Mouse (Mus musculus) testis, postnatal 14 days (tissue): ENCODE results near the gene Pik3r6.

Experiments used
- DNase-seq: peaks from one replicate; pipeline ENCODE4 v3.0.0; 2021; ENCODE audit warnings: low spot score

Gene Pik3r6

DNA sequence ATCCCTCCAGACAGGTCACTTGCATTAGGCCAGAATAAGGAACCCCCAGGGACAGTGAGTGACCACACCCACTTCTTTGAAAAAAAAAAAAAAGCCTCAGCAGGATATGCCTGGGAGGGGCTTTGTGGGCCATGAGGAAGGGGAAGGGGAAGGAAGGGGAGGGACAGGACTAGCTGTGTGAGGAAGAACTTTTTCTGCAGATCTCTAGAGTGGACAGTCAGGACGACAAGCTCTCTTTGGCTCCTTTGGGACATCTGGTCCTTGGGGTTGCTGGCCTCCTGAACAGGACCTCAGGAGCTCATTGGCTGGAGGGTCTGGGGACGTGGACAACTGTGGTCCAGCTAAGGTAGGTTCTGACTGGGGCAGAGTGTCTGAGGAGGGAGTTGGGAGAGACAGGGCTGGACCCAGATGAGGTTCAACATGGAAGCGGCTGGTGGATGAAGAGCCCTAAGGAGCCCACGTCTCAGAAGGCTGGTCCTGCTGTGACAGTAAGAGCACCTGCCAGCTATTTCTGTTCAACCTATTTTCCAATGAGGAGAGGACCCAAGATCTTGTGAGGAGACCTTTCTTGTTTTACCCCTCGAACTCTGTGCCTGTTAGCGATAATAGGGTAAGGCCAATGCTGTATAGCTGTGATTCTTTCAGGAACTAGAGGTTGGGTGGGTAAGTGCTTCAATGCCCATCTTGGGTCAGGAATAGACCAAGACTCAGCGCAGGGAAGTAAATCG, at the start of gene Pik3r6:
TSS of gene Pik3r6 (plus strand) at position 118 of the 728 bp plus-strand sequence.
- DNase-seq = no peak

DNA sequence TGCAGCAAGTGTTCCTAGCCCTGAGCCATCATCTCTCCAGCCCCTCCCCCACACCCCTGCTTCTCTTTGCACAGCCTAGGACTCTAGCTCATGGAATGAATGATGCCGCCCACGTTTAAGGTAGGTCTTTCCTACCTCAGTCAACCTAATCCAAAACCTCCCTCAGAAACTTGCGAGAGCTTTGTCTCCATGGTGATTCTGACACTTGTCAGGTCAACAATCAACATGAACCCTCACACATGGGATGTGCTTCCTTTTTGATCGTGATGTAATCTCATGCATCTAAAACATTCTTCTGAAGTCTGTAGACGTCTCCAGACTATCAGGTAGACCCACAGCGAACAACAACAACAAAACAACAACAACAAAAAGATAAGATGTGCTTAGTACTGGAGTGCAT, 49.5 kb upstream of the Pik3r6 start:
- no peak for DNase-seq

DNA sequence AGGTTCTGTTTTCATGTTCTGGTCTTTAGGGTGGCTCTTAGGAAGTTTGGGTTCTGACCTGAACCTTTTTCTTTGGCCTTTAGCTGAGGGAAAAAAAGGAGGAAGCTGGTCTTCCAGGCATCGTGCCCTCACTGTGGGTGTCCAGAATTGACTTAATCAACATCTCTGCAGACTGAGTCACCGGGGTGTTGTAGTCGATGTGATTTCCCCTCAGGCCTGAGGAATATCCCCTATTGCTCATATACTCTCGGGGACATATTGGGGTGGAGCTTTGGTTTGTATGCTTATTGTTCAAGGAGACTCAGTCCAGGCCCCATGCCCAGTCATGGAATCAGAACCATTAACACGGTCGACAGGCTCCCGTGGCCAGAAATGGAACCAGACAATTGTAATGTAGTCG, 44.7 kb upstream of the Pik3r6 start:
- DNase-seq = no peak

DNA sequence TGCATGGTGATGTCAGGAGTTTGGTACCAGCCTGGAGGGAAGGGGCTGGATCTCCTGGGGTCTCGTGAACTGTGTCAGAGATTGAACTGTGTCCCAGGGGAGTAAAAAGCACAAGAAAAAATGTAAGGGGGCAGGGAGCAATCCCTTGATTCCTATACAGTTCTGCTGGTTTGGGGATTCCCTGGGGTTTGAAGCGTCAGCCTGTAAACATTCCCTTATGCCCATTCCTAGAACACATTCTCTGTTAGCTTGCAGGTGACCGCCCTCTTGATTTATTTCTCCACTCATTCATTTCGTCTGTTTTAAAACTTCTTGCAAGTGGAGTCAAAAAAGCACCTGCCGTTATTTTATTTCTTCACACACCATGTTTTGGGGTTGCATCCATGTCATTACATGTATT, 43.8 kb upstream of the Pik3r6 start:
- DNase-seq = no peak

DNA sequence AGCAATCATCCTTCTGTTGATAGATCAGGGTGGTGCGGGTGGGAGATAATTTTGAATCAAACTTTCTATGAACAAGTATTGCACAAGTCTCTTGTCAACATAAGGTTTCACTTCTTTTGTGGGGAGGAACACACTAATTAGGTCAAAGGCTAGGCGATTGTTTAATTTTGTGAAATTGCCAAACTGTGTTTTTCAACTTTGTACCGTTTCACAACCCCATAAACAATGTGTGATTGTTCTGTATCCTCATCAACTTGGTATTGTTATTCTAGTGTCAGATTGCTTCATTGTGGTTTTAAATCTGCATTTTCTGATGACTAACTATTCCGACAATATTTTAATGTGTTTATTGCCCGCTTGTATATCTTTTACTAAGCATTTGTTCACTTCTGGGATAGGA, 43.3 kb upstream of the Pik3r6 start:
- DNase-seq = no peak

DNA sequence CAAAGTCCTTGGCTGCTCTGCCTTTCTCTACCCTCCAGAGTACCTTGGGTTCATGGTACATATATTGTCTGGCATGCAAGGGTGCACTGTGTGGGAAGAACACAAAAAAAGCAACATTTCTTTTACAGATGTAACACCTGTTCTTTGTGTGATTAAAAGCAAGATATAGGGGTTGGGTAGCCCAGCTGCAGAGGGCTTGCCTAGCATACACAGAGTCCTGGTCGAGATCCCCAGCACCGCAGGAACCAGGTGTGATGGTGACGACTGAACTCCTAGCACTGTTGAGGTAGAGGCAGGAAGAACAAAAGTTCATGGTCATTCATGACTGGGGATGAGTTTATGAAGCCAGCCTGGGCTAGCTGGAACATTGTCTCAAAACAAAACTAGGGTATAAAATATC, 40.1 kb upstream of the Pik3r6 start:
- DNase-seq = no peak

DNA sequence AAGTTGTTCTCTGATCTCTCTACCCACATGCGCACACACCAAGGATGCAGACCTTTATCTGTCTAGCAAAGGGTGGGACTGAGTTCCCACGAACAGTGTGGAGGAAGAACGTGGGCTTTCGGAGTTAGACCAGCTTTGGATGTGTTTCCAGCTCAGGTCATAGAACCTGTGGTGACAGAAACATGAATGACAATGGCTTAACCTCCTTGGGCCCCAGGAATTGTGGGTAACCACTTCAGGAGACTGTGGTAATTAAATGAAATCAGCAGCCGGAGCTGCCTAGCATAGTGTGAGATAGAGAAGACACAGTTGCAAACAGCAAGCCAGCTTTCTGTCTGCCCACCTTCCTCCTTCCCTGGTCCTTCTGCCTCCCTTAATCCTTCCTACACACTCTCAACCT, 38.6 kb upstream of the Pik3r6 start:
- no peak for DNase-seq

DNA sequence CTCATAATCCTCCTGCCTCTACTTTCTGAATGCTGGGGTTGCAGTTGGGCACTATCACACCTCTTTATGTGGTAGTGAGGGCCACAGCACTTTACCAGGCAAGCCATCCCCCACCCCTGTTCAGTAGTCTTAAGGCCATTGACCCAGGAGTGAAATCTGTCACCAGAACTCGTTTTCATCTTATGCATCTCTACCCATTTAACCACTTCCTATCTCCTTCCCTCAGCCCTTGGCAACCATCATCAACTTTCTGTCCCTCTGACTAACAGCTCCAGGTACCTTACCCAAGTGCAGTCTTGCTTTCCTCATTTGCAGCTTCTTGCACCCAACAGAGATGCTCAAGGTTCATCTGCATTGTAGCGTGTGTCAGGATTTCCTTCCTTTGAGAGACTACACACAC, 37.7 kb upstream of the Pik3r6 start:
- no peak for DNase-seq

DNA sequence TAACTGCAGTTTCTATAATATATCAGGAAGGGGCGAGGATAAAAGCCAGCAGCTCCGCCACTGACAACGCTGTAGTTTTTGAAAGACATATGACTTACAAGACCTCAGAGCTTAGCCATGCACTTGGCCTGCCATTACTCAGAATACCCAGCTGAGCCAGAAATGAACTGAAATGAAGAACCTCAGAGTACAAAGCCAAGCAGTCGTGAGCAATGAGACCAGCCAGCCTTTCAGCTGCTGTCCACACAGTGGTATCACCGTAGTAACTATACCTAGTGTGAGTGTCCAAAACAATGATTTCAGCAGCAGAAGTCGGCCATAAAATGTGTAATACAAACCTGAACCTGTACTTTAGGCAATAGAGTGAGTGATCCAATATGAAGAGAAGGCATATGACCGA, 35.4 kb upstream of the Pik3r6 start:
- no peak for DNase-seq

DNA sequence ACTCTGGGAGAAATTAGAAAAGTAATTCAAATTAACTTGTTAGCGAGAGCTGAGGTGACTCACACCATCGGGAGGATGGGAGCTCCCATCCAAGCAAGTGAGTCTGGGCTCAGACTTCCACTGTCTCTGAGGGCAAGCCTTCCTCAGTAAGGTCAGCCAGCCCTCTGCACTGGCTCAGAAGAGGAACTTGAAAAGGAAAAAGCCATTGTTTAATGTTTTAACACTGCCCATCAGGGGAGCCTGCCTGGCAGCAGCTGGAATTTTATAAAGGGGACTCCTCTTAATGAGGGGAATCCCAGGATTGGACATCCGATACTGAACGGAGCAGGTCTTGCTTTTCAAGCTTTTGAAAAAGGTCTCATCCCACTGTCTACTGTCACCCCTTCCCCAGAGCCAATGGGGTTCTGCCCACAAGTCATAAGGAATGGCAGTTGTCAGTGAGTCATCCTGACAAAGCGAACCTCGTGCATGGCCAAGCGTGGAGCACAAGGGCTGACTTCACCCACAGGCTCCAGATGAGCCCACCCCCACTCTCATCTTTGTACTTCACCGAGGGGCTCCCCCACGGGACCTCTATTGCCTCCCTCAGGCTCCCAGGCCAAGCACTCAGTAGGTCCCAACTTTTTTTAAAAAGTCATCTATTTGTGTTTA, 34.7 kb upstream of the Pik3r6 start:
- no peak for DNase-seq

DNA sequence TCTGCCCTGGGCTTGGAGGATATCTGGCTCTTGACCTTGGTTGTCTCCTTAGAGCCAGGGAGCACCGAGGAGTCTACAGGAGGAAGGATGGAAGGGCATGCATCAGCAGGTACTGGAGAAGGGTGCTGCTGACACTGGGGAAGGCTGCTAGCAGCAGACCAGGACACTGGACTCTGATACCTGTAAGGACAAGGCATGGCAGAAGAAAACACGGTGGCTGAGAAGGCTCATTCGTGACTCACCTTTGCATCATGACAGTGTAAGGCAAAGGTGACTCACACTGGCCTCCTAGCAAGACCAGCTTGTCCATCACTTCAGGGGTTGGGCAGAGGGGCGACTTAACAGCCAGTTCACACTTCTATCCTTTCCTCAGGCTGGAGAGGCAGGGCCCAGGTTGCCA, 33.9 kb upstream of the Pik3r6 start:
- DNase-seq = no peak

DNA sequence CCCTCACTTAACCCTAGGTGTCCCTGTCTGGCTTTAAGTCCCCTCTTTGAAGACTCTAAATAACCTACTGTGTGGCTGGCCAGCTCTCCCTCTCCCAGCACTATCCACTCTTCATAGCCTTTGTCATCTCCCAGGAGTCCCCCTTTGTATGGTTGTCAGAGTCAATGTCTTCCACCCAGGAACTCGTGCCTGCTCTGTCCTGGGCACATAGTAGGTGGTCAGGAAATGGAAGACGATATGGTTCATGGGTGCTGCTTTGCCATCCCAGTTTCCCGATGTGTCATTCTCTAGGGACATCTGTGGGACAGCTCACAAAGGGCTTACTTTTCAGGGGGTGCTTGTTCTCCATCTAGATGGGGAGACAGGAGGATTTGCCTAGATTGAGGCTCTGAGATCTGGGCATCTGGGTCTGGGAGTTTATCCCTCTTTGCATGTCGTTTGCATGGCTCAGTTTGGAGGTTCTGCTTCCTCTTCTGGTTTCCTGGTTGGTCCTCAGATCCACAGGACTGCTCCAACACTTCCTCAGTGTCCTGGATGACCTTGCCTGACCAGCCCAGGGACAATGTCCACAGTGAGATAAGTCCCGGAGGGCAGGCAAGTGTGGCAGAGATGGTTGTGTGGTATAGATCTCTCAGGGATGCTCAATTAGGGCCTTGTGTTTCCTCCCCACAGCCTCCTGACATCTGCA, 30.5 kb upstream of the Pik3r6 start:
- DNase-seq = no peak

DNA sequence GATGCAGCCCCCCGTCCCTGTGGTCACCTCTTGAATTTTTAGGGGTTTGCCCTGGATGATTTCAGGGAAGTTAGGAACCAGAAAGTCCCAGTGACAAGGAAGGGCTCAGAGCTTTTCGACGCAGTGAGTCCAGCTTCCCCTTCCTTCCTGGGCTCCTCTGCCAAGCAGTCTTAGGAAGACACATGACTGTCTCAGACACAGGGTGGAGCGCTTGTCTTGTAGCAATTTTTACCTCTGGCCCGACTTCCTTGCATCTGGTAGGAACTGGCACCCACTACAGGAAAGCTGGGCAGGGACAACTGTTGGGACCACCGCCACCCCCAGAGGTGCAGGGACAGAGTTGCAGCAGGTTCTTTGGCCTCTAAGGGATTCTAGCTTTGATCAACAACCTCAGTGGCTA, 28.2 kb upstream of the Pik3r6 start:
- no peak for DNase-seq

DNA sequence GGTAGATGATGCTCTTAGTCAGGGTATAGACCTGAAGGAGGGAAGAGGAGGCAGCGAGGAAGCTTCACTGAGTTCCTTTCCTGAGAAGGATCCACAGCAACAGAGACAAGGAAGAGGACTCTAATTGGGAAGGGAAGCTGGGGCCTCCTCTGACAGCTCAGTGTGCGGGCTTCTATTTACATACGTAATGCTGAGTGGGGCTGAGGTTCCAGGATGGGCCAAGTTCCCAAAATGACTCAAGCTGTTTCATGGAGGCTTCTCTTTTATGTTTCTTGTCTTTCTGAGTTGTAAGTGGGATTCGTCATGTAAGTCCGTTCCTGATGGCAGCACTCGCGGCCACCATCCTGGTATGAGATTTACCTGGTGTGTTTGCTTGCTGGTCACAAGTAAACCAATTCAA, 27.1 kb upstream of the Pik3r6 start:
- DNase-seq = no peak

DNA sequence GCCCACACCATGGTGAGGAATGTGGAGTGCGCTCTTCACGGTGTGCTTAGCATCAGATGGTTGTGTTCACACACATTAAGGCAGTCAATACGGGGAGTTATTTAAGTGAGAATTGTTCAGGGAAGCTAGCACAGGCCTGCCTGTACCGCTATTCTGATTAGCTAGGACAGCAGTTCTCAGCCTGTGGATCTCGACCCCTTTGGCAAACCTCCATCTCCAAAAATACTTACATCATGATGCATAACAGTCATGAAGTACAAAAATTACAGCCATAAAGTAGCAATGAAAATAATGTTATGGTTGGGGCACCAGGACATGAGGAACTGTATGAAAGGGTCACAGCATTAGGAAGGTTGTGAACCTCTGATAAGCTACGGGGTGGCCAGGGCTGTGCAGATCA, 25.2 kb upstream of the Pik3r6 start:
- no peak for DNase-seq

DNA sequence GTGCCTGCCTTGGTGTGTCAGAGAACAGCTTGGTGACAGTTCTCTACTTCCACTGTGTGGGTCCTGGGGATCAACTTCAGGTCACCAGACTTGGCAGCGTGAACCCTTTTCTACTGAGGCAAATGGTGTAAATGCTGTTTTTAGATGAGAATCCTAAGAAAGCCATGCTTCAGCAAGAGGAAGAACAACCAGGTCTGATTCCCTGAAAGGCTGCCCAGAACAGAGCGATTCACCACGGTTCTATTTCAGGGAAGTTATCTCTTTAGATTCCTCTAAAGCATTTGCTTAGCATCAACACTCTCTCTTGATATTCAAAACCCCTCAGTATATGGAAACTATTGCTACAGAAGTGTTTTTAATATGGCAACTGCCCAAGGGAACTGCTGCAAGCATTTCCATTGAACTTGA, 24.2 kb upstream of the Pik3r6 start:
- DNase-seq = no peak

DNA sequence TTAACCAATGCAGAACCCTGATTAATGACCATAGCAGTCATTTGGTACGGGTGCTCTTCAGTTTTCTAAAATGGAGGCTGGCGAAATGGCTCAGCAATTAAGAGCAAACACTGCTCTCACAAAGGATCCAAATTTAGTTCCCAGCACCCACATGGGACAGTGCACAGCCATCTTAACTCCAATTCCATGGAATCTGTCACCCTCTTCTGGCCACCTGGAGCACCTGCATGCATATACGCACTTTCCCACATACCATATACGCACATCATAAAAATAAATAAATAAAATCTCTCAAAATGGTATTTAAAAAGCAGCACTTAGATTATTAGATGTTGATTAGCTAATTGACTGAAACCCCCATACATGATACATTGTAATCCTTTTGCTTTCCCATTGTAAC, 22.2 kb upstream of the Pik3r6 start:
- DNase-seq = no peak

DNA sequence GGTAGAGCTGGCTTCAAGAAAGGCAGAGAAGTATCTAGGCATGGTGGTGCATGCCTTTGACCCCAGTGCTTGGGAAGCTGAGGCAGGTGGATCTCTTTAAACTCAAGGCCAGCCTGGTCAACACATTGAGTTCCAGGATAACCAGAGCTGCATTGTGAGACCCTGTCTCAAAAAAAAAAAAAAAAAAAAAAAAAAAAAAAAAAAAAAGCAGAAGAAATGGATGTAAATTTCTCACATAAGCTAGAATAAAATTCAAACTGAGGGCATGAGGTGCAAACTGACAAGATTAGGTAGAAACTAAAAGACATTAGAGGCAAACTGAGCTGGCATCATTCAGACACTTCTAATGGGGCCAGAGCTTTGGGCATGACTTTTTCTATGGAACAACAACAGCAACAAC, 20.8 kb upstream of the Pik3r6 start:
- no peak for DNase-seq

DNA sequence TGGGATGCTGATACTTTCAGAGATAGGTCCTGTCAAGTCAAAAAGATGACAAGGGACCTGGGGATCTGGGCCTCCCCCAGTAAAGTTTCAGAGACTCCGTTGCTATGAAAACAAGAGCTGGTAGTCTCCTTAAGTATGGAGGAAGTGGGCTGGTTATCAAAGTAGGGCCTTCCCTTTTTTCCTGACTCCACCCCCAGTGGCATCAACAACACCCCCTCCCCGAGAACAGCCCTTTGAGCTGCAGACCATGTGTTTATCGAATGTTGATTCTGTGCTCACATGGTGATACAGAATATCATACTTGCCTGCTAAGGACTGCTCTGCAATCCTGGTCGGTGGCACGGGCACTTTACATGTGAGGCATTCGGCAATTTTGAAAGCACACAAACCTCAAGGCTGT, 19.6 kb upstream of the Pik3r6 start:
- DNase-seq = no peak

DNA sequence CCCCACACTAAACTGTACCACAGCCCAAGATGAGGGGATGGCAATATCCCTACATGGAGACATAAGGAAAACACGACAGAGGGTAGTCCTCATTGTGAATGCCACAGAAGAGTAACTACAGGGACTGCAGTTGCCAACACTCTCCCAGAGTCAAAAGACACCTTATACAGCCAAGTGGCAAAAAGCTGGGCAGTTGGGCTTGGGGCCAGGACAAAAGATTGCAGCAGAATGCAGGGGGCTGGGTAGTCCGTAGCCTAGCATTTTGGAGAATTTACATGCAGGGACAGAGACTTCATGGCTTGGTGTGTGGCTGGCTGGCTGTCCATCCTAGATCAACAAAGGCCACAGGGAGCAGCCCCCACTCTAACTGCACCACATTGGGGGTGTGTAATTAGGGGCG, 18.4 kb upstream of the Pik3r6 start:
- DNase-seq = no peak

DNA sequence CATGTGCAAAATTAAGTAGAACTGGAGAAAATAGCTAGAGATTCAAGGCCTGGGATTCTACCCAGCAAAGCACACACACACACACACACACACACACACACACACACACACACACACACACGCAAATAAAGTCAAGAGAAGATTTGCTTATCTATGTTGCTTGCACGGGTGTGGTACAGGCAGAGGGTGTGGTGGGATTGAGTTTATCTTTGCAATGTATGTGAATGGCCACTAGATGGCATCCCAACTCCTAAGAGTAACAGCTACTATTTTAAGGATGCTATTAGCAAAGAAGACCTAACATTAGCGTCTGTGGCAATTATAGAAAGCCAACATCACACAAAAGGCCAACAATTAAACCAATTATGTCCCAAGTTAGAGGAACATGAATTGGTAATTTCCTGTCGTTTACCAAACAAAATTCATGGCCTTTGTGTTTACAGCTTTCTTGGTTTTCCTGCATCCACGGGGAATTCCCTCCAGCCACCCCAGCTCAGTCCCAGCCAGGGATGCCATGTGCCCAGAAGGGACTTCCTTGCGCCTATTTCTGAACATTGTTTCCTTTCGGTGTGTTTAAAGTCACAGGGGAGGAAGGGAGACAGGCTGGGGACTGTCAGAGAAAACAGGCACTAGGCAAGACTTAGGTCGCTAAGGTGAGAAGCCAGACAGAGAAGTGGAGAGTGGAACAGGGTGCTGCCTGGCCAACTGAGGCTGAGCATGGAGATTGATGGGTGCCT, 17.4 kb upstream of the Pik3r6 start:
- DNase-seq = no peak

DNA sequence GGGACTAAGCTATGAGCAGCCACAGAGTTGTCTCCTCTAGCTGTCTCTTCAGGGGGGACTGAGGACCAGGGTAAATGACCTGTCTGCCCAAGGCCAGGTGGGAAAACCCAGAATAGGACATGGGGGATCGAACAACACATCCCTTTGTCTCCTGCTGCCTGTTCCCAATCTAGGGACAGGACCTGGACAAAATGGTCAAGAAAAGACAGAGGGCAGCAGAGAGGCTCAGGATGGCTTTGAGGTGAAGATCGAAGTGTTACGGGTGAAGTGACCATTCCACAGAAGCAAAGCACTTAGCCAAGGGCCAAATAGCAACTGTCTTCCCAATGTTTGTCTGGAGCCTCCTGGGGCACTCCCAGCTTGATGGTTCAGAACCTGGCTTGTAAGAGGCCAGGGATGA, 16.7 kb upstream of the Pik3r6 start:
- no peak for DNase-seq

DNA sequence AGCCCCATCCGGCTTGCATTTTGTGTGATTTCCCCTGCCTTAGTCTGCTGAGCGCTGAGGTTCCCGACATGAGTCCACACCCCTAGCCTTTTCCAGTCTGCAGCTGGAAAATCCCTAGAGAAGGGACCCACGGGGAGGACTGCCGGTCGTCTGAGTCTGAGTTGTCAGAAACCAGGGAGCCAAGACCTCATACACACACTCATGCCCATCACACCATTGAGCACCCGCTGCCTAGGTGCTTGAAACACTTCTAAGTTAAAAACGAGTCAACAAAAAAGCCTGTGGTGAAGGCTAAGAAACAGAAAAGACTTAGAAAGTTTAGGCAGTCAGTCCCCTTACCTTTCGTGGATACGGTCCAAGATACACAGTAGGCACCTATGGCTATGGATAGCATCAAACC, 15.1 kb upstream of the Pik3r6 start:
- no peak for DNase-seq
